Mouse (Mus musculus): ENCODE data around the gene Srsf7. TPM values are rescaled to one million over a fixed set of nuclear protein-coding genes. Genes with fewer than 3 reads are reported as not detected.

Srsf7 gene
- total RNA-seq, 2 experiments from 2014 or later, result 46.8 to 59.0 TPM

- DNase-seq, result no peak
These were observed 50.2 kb downstream of the Srsf7 start for GRCm38 (mm10) chr17:80156905-80157304.

- no peak for DNase-seq
These were observed 53.5 kb downstream of the Srsf7 start for GRCm38 (mm10) chr17:80153631-80154030.

GRCm38 (mm10) chr17:80152767-80153630 lies 54.1 kb downstream of the Srsf7 start:
- DNase-seq, result no peak

- no peak for DNase-seq
These were observed 55.8 kb downstream of the Srsf7 start for GRCm38 (mm10) chr17:80151353-80151752.

Other genes with a start within 250 kb of the Srsf7 start
- 10 to 100 TPM; 22.9 to 27.7 TPM for gene Hnrnpll, start 145.0 kb downstream of the Srsf7 start, total RNA-seq (2021)
- 1 to 10 TPM; 2.1 to 2.5 TPM for gene Galm, start 79.8 kb downstream of the Srsf7 start, total RNA-seq (2021)
- gene Ttc39d, start 153 bp upstream of the Srsf7 start, total RNA-seq (2021), result not detected
- 1 to 10 TPM; 5.6 to 6.1 TPM for gene Gemin6, start 17.1 kb upstream of the Srsf7 start, total RNA-seq (2021)
- gene Morn2, start 82.9 kb upstream of the Srsf7 start, total RNA-seq (2021), result 1 to 10 TPM; 2.9 to 5.0 TPM
- 10 to 100 TPM in 1 of 2 experiments, 1 to 10 TPM in 1; 8.4 to 11.7 TPM for gene Dhx57, start 83.2 kb upstream of the Srsf7 start, total RNA-seq (2021)
- gene Arhgef33, start 100.1 kb upstream of the Srsf7 start, total RNA-seq (2021), result under 1 TPM; 0.47 TPM
- gene Gm10190, start 166.2 kb upstream of the Srsf7 start, total RNA-seq (2021), result under 1 TPM in 1 of 2 experiments, not detected in 1; 0.96 TPM